Mouse (Mus musculus) adrenal gland, postnatal 25 days (tissue): Measurements from ENCODE around the gene Bag1. TPM values are rescaled to one million over a fixed set of nuclear protein-coding genes. Genes with fewer than 3 reads are reported as not detected.

ENCODE experiments used
- microRNA-seq, 2 experiments: library from miRNA; unstranded; fragments of <30 nt; microRNA quantifications; one replicate each; pipeline ENCODE4 v1.2.0; 2021
- total RNA-seq: library from RNA; stranded (reverse); gene quantifications from 2 replicates; pipeline ENCODE4 v1.2.3, GENCODE M21; 2021

Gene Bag1
- total RNA-seq, 1 experiment from 2014 or later: 276 TPM

Small RNA genes within 50 kb of the gene (microRNA-seq; reads per million reads assigned to microRNA genes)
- 0.36 to 1.7 reads per million in 2 experiments for gene Mir3094

Other genes starting within 250 kb of the Bag1 start
- 16.3 and 24.9 TPM in 2 replicates for gene Aptx, start 245.1 kb downstream of the Bag1 start, total RNA-seq
- gene Dnaja1, start 226.1 kb downstream of the Bag1 start, total RNA-seq: 235 and 424 TPM in 2 replicates
- gene Smu1, start 190.4 kb downstream of the Bag1 start, total RNA-seq: 58.9 and 66.4 TPM in 2 replicates
- gene B4galt1, start 94.3 kb downstream of the Bag1 start, total RNA-seq: 70.1 and 91.5 TPM in 2 replicates
- gene Spink4, start 28.2 kb downstream of the Bag1 start, total RNA-seq: 5.2 and 10.7 TPM in 2 replicates
- 103 and 105 TPM in 2 replicates for gene Chmp5, start 113 bp upstream of the Bag1 start, total RNA-seq
- gene Nfx1, start 22.6 kb upstream of the Bag1 start, total RNA-seq: 86.1 and 90.5 TPM in 2 replicates
- gene Aqp7, start 99.8 kb upstream of the Bag1 start, total RNA-seq: 18.6 and 20.6 TPM in 2 replicates
- gene Aqp3, start 149.9 kb upstream of the Bag1 start, total RNA-seq: not detected in 2 replicates
- gene Nol6, start 176.2 kb upstream of the Bag1 start, total RNA-seq: 56.1 and 57.0 TPM in 2 replicates
- gene Ube2r2, start 187.4 kb upstream of the Bag1 start, total RNA-seq: 105 and 106 TPM in 2 replicates